Mouse (Mus musculus): ENCODE measurements around the gene Olfr829. TPM values are rescaled to one million over a fixed set of nuclear protein-coding genes. Genes with fewer than 3 reads are reported as not detected.

The Olfr829 gene
- not detected for polyA plus RNA-seq (2017; shearing (Covaris generic))

DNA sequence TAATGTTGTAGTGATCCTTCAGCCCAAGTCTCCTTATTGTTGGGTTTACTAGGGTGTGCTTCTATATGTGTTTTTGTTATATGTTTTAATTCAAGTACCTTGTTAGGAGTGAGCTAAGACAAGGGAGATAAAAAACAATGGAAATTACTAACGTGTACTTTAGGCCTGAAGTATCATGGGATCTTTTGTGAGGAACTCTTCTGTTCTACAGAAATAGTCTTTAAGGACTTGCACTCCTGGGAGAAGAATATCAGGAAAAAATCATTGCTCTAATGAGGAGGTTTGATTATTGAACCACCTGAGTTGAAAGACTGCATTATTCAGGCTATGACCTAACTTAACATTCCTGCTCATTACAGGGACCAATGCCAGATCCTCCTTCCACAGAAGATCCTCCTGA lies at the start of gene Olfr829:
Gene Olfr829, plus strand, starts transcription at position 301 of the 400 bp plus-strand sequence.

DNA sequence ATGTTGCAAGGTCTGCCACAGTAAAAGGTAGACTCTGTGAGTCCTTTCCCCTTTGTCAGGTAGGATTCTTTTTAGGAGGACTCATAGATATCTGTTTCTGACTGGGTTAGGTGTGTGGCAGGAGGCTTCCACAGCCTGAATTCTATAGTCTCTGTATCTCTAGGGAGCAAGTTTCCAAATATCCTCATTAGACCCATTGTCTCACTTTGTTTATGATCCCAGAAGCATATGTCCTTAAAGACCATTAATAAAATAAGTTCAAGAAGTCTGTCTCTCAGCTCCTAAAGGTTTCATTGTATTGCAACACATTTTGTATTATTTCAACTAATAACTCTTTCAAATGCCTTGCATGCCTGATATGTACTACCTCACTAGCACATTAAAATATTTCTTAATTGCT lies 35.3 kb upstream of the Olfr829 start, which contains the start of gene Olfr828:
Gene Olfr828, minus strand, starts transcription at position 101 of the 400 bp plus-strand sequence.

DNA sequence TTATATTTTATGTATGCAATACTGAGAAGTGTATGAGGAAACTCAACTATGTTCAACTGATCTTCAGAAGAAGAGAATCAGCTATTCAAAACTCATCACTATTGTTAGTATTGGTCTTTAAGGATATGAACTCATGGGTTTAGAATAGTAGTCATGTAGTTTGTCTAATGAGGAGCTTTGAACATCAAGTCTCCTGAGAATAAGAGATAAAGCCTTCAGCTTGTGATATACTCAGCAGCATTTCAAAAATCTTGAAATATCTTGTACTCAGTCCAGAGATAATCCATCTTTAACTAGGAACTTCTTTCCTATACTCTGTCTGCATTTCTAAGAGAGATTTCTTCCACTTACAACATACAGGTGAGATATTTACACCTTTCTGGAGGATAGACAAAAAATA lies 19.7 kb downstream of the Olfr829 start, which contains the start of gene Olfr830:
Gene Olfr830, plus strand, starts transcription at position 301 of the 400 bp plus-strand sequence.

Other genes with a start within 250 kb of the Olfr829 start
- gene Muc16, start 180.4 kb upstream of the Olfr829 start, polyA plus RNA-seq (2017; shearing (Covaris generic)), result not detected
- gene Olfr24, start 90.9 kb upstream of the Olfr829 start, polyA plus RNA-seq (2017; shearing (Covaris generic)), result 0.14 TPM
- not detected for gene Olfr828, start 35.4 kb upstream of the Olfr829 start, polyA plus RNA-seq (2017; shearing (Covaris generic))
- not detected for gene Olfr830, start 19.8 kb downstream of the Olfr829 start, polyA plus RNA-seq (2017; shearing (Covaris generic))
- not detected for gene Olfr832, start 82.2 kb downstream of the Olfr829 start, polyA plus RNA-seq (2017; shearing (Covaris generic))
- gene Olfr834, start 133.1 kb downstream of the Olfr829 start, polyA plus RNA-seq (2017; shearing (Covaris generic)), result not detected
- not detected for gene Olfr835, start 177.8 kb downstream of the Olfr829 start, polyA plus RNA-seq (2017; shearing (Covaris generic))

Data from effector memory CD4-positive, alpha-beta T cell, adult 5 months (primary cell).